ENCODE assay signal across 23 mouse cellular contexts in genomic region chr12:89239826-89240225, GRCm38 (mm10).
A peak's percentile ranks its signal among the peaks of the same experiment; 100 is the strongest.
DNase-seq lines count a peak whose midpoint lies in the region; ATAC-seq lines count a peak whose summit lies in the region.
"Had no signal": no experiment of that assay in that cellular context is flagged by ENCODE, and none has a peak within 500 bp of the region (broad histone marks: within the 10 kb centered on the region; RNA-seq: fewer than 3 reads in every experiment).

No protein-coding gene starts in this region.

- H3K27me3 ChIP-seq in kidney, embryonic 14.5 days (ENCODE audit: control insufficient read depth, insufficient read depth, low read length): no peaks in the 10 kb centered on the region
- H3K27me3 ChIP-seq in embryonic facial prominence, embryonic 10.5 days (replicated peaks; ENCODE audit: low read depth, poor library complexity, severe bottlenecking): no peaks in the 10 kb centered on the region
- H3K27me3 ChIP-seq: midbrain, embryonic 12.5 days; neural tube, embryonic 12.5 days had no signal

- no peaks in the 10 kb centered on the region for H3K36me3 ChIP-seq in kidney, embryonic 14.5 days (ENCODE audit: control insufficient read depth, insufficient read depth, low read length)
- no peaks in the 10 kb centered on the region for H3K36me3 ChIP-seq in embryonic facial prominence, embryonic 10.5 days (replicated peaks)
- H3K36me3 ChIP-seq: limb, embryonic 10.5 days; midbrain, embryonic 12.5 days; neural tube, embryonic 12.5 days had no signal

- ATAC-seq in kidney, embryonic 14.5 days (ENCODE audit: low FRiP score, low TSS enrichment): no peak
- ATAC-seq: forebrain, embryonic 16.5 days had no signal

- H3K9ac ChIP-seq in kidney, embryonic 14.5 days (ENCODE audit: low read depth, low read length): no peak overlapping the region
- H3K9ac ChIP-seq: midbrain, embryonic 12.5 days; neural tube, embryonic 12.5 days had no signal

- no peaks in the 10 kb centered on the region for H3K4me1 ChIP-seq in kidney, embryonic 14.5 days (ENCODE audit: control insufficient read depth, insufficient read depth, low read length)
- no peaks in the 10 kb centered on the region for H3K4me1 ChIP-seq in embryonic facial prominence, embryonic 10.5 days
- H3K4me1 ChIP-seq: limb, embryonic 10.5 days; midbrain, embryonic 12.5 days; neural tube, embryonic 12.5 days had no signal

- WGBS in kidney, embryonic 14.5 days: 38% methylated on average over 1 of the region's 1 CpGs
- WGBS in embryonic facial prominence, embryonic 10.5 days: 56% methylated on average over 1 of the region's 1 CpGs

- no peak overlapping the region for H3K27ac ChIP-seq in kidney, embryonic 14.5 days (ENCODE audit: low read depth, low read length)
- no peak overlapping the region for H3K27ac ChIP-seq in embryonic facial prominence, embryonic 10.5 days (replicated peaks)
- H3K27ac ChIP-seq: left cerebral cortex, adult 2 months; limb, embryonic 10.5 days; midbrain, embryonic 12.5 days; neural tube, embryonic 12.5 days had no signal

- no peak overlapping the region for H3K4me2 ChIP-seq in kidney, embryonic 14.5 days (replicated peaks; ENCODE audit: low read depth, low read length)
- H3K4me2 ChIP-seq: heart, embryonic 11.5 days; liver, embryonic 11.5 days; midbrain, embryonic 12.5 days; neural tube, embryonic 12.5 days had no signal

- peak; percentile 3 for DNase-seq in kidney, postnatal 10 days
- peak; percentile 66 for DNase-seq in Muller cell, postnatal 12 days (ENCODE audit: inconsistent ontology term)
- peak; percentile 14 for DNase-seq in brain, adult 2 months (ENCODE audit: low read depth, low spot score)
- DNase-seq in lung, postnatal 14 days: peak; percentile 16
- no peak for DNase-seq in urinary bladder, adult 18-20 months (ENCODE audit: low spot score in 2 of 2)
- DNase-seq in embryonic facial prominence, embryonic 10.5 days (ENCODE audit: low spot score): no peak
- DNase-seq: adrenal gland, adult 2 months; cerebellum, adult 9-10 months; gastrocnemius, postnatal 36 days; heart, postnatal 10 days; kidney, postnatal 14 days; layer of hippocampus, adult 9-11 months; right cerebral cortex, postnatal 14 days; spleen, adult 18-20 months; thymus, adult 2 months had no signal

- no peak overlapping the region for H3K4me3 ChIP-seq in kidney, embryonic 14.5 days (ENCODE audit: low read length)
- no peak overlapping the region for H3K4me3 ChIP-seq in embryonic facial prominence, embryonic 10.5 days
- H3K4me3 ChIP-seq: left cerebral cortex, adult 2 months; limb, embryonic 10.5 days; midbrain, embryonic 12.5 days; neural tube, embryonic 12.5 days had no signal

- no peaks in the 10 kb centered on the region for H3K9me3 ChIP-seq in kidney, embryonic 14.5 days (ENCODE audit: control insufficient read depth, low read length)
- no peaks in the 10 kb centered on the region for H3K9me3 ChIP-seq in embryonic facial prominence, embryonic 10.5 days
- H3K9me3 ChIP-seq: limb, embryonic 10.5 days; midbrain, embryonic 12.5 days; neural tube, embryonic 12.5 days had no signal

Comparison
In these comparisons a context has a peak if more than half of its experiments do, and no peak if none do; other contexts are left out.
1. DNase-seq: peak in kidney, postnatal 10 days (single experiment), Muller cell, postnatal 12 days (single experiment), brain, adult 2 months (single experiment) and lung, postnatal 14 days (single experiment); none in urinary bladder, adult 18-20 months (0 of 2) and embryonic facial prominence, embryonic 10.5 days (single experiment).